Mouse (Mus musculus): ENCODE results near the gene Fgf11.

DNA sequence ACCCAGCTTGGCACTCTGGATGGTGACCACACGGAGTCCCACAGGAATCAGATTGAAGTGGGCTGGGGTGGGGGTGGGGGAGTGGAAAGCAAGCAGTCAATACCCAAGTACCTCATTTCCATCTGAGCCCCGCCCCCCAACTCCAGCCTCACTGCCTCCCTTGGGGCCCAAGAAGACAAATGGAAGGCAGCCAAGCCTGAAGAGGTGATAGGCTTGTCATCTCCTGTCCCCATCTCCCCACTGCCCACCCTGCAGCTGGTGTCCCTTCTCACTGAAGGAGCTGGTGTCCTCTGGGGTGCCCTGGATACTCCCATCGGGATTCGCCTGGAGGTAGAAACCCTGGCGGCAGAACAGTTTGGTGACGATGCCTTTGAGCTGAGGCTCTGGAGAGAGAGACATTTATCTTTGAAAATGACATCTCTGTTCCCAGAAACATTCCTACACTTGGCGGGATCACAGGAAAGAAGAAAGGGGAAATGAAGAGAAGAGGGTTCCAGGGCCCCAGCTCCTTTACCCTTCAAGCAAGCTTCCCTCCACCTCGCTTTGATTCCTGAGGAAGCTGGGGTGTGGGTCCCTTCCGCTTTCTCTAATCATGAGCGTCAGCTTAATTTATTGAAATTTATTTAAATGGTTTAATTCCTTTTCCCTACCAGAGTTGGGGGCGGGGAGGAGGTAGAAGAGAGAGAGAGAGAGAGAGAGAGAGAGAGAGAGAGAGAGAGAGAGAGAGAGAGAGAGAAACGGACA lies 2.1 kb downstream of the Fgf11 start:
- TF ChIP-seq CTCF (IDR thresholded peaks at IDR 0.05; ENCODE audit: low read depth, low read length) (no peak), GATA1 (IDR thresholded peaks at IDR 0.05; ENCODE audit: borderline replicate concordance, low read length) (no peak), TAL1 (conservative IDR thresholded peaks at IDR 0.05; ENCODE audit: low read depth, low read length) (no peak), GATA2 (IDR thresholded peaks at IDR 0.05; ENCODE audit: borderline replicate concordance, low read depth, low read length) (no peak)

Measured in G1E (cell line).